Mouse (Mus musculus) urinary bladder, postnatal 14 days (tissue): ENCODE measurements around the gene Ifrd2.
A peak's percentile ranks its signal among the peaks of the same experiment; 100 is the strongest.
"Not testable (repeated sequence)": the region's sequence is repeated elsewhere in the genome, so short reads cannot be mapped to it uniquely, and the experiment has no call there.

ENCODE experiments used
- DNase-seq: peaks from one replicate; pipeline ENCODE4 v3.0.0; 2021; ENCODE audit warnings: low spot score

Ifrd2 gene

DNA sequence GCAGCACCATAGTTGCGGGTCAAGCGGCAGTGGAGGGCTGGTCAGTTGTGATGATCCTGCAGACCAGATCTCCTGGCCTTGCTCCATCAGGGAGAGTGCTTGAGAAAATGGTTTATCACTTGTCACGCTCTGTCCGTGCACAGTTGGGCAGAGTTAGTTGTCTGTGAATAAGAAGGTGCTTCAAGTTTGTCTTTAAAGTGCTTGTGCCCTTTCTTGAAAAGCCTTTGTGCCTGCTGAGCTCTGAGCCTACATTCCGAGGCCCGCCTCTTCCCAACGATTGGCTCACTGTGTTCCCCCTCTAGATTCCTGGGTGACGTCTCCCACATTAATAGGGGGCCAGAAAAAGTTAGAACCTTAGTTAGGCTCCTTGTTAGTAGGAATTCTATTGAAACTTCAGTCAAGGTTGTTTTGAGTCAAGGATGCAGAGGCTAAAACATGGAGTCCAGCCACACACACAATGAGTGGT is 35.5 kb upstream of the Ifrd2 start:
- DNase-seq = no peak

DNA sequence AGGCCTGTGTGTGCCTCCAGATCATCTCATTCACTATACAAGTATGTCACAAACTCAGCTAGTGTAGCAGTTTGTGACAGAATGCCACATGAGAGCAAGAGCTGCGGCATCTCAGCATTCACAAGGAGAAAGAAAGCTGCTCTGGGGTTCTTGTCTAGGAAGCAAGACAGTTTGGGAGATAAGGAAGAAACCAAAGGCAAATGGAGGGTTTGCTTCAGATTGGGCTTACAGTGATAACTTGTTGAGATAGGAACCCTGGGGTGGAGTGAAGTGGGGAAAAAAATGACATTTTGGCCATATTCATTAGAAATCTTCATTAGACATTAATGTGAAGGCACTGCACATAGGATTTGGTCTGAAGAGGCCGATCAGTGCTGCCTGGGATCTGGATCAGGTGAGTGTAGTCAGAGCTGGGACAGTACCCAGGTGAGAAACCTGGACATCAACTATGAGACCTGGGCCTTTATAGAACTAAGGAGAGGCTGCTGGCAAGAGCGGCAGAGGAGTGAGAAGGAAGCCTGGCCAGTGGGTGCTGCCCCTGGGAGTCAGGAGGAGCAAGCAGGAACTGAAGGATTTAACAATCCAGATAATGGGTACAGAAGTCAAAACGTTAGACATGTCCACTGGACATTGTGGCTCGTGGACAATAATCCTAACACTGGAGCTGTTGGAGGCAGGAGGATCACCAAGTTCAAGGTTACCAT is 34.6 kb upstream of the Ifrd2 start:
- no peak for DNase-seq

DNA sequence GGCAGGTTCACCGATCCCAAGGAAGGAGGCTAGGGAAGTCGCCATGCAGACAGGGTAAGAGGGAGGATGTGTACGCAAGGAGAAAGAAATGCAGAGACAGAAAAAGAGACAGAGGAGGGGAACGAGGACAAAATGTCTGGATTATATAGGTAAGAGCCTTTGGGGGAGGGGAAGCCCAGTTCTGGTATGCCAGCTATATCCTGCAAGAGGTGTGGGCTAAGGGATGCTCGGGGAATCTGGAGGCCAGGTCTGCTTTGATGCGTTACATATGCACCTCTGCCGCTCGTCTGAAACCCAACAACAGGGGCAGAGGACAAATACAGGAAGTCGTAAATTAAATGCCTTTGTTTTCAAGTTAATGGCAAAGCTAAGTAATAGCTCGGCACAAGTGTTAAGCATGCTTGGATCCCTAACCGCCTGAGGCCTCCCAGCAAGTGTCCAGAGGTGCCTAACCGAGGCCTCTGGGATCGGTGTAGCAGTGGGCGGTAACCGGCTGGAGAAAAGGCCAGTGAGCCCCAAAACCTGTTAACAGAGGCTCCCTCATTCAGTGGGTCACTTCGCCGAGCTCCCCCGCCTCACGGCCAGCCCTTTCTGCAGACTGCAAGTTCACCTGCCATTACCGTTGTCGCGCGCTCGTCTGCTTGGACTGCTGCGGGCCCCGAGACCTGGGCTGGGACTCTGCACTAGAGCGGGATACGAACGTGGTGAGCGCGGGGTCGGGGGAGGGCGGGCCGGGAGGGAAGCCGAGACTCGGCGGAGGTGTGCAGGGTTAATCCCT is 33.7 kb upstream of the Ifrd2 start:
- DNase-seq = no peak

DNA sequence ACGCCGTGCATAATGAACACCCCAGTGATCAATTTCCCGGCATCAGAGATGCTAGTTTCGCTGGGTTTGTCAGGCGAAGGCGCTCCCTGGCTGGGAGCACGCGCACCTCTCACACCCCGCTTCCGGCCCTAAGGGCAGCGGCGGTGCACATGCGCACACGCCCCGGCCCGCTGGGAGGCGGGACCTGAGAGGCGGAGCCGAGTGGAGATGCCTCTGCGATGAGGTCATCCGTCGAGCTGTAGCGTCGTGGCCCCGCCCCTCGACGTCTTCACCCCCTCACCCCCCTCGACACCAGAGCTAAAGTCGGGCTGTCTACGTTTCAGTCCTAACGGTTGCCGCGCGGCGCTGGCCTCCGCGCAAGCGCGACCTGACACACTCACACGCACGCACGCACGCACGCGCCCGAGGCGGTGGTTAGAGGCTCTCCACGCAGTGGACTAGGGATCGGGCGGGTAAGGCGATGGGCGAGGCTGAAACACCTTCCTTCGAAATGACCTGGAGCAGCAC is 33.1 kb upstream of the Ifrd2 start:
- peak; percentile 94 for DNase-seq

DNA sequence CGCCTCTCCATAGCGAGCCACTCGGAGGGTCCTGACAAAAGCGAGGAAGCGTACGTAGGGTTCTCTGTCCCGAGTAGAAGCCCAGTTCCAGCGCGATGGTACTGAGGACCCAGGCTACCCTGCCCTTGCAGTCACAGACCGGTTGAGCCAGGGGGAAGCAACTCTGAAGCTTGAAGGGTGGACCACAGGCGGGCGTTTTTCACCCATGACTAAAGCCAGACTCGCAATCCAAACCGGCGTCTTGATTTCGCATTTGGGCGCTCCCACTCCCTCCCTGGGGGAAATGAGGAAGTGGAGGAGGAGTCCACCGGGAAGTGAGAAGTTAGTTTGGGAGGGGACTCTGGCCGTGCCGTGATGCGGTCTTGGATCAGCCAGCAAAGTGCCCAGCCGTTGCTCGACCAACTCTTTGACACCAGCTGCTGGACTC is 32.4 kb upstream of the Ifrd2 start:
- peak; percentile 70 for DNase-seq

- DNase-seq = no peak
These were observed 31.7 kb upstream of the Ifrd2 start for GRCm38 (mm10) chr9:107555701-107556100.

- no peak for DNase-seq
These were observed 31.1 kb upstream of the Ifrd2 start for GRCm38 (mm10) chr9:107556346-107556745.

- peak; percentile 95 for DNase-seq
These were observed 24.3 kb upstream of the Ifrd2 start, which contains the start of gene Tusc2 for GRCm38 (mm10) chr9:107563029-107563581. Tusc2 (plus strand) TSS chr9:107563255.

GRCm38 (mm10) chr9:107565556-107565955 is 21.9 kb upstream of the Ifrd2 start:
- DNase-seq = not testable (repeated sequence)

DNA sequence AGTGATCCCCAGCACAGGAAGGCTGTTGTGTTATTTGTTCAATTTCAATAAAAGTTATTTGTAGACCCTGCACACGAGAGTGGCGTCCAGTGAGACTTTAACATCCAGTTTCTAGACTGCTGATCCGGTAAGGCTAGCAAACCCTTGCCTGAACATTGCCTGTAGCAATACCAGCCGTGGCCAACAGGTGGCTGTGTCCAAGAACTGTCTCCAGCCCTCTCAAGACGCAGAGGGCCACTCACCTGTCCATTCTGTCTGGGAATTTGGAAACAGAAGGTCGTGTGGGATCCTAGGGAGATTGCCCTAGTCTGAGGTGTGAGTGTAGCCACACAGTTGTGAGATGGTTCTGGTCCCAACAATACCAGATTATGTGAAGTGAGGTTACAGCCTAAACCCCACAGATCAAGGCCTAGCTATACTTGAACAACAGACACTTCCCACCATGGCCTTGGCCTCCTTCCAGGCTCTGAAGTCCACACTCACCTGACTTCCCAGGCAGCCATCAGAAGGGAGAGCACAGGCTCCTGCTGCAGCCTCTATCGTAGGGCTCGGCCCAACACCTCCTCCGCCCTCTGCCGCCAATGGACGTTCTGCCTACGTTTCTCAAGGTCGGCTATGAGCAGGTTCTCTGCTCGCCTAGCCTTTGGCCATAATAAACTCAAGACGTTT is 21.3 kb upstream of the Ifrd2 start:
- peak; percentile 90 for DNase-seq

GRCm38 (mm10) chr9:107566855-107567254 is 20.6 kb upstream of the Ifrd2 start:
- DNase-seq = no peak

- no peak for DNase-seq
These were observed 19.6 kb upstream of the Ifrd2 start, which contains the start of gene Hyal2 for GRCm38 (mm10) chr9:107567702-107568319. Hyal2 (plus strand) TSS chr9:107567945.

GRCm38 (mm10) chr9:107568331-107569261 is 18.8 kb upstream of the Ifrd2 start:
- peak; percentile 89 for DNase-seq

- DNase-seq = no peak
These were observed 18.2 kb upstream of the Ifrd2 start for GRCm38 (mm10) chr9:107569270-107569669.

- DNase-seq = no peak
These were observed 17.4 kb upstream of the Ifrd2 start for GRCm38 (mm10) chr9:107570016-107570415.

- no peak for DNase-seq
These were observed 16.6 kb upstream of the Ifrd2 start for GRCm38 (mm10) chr9:107570845-107571244.

DNA sequence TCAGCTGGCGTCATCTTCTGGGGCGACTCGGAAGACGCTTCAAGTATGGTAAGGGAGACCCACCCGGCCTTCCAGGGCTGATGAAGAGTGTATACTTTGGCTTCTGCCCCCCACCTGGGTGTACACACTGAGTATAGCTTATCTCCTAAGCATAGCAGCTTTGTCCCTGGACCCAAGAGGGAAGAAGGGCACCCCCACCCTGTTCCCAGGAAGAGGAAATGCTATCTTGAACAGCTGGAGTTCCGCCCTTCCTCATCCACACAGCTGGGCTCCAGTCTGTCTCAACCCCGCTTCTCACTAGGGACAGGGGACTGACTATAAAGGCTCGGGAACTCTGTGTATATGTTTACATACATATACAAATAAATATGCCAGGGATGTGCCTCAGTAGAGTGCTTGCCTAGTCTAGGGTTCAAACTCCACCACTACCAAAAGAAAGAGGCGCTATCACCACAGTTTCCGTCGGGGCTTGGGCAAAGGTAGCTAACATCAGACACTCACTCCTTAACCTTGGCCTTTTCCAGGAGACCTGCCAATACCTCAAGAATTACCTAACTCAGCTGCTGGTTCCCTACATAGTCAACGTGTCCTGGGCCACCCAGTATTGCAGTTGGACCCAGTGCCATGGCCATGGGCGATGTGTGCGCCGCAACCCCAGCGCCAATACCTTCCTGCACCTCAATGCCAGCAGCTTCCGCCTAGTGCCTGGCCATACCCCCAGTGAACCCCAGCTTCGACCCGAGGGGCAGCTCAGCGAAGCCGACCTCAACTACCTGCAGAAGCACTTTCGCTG is 15.7 kb upstream of the Ifrd2 start:
- DNase-seq = no peak

- DNase-seq = no peak
These were observed 15.1 kb upstream of the Ifrd2 start for GRCm38 (mm10) chr9:107572327-107572662.

- DNase-seq = not testable (repeated sequence)
These were observed 13.7 kb upstream of the Ifrd2 start for GRCm38 (mm10) chr9:107573774-107574173.
